Mouse (Mus musculus): Measurements from ENCODE around the gene Sptssa. TPM values are rescaled to one million over a fixed set of nuclear protein-coding genes. Genes with fewer than 3 reads are reported as not detected.
A peak's percentile ranks its signal among the peaks of the same experiment; 100 is the strongest.

The Sptssa gene
- polyA plus RNA-seq (2015; fragmentation: Nextera tagmentation; extraction: Ambion mirVana), result 218 and 229 TPM in 2 replicates

GRCm38 (mm10) chr12:54656396-54657171 lies at the start of gene Sptssa:
Gene Sptssa (minus strand): TSS chr12:54656573.
- WGBS, result 8% methylated on average over 53 of the region's 53 CpGs

DNA sequence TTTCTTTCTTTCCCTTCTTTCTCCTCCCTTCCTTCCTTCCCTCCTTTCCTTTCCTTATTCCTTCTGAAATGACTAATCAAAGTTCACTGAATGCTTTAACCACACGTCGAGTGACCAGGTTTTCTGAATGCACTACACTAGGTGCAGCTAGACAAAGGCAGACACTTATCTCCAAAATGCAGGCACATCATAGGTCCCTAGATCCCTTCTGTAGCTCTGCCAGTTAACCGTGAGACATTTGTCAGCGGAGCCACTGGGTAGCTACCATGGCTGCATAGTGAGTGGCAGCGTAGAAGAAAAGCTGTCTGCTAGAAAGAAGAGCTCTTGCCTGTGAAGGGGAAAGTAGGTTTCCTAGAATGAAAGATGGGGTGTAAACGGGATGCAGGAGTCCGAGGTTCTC lies 43.0 kb upstream of the Sptssa start:
- Histone ChIP-seq H3K27ac (no peak overlapping the region), H3K4me2 (no peak overlapping the region), H3K36me3 (no peaks in the 10 kb centered on the region), H3K27me3 (replicated peaks) (no peaks in the 10 kb centered on the region), H3K9me3 (no peaks in the 10 kb centered on the region), H3K4me1 (no peaks in the 10 kb centered on the region), H3K4me3 (replicated peaks) (no peak overlapping the region), H3K9ac (no peak overlapping the region)
- ATAC-seq (ENCODE audit: insufficient read depth, low FRiP score, low read depth), result no peak
- 62% methylated on average over 7 of the region's 7 CpGs for WGBS

More at GRCm38 (mm10) chr12:54656396-54657171, at the start of gene Sptssa:
- no peaks in the 10 kb centered on the region for H3K9me3 ChIP-seq
- peak within 1 kb of the TSS; percentile 84 for H3K27ac ChIP-seq
- H3K36me3 ChIP-seq, result no peaks in the 10 kb centered on the region
- peak within 1 kb of the TSS; percentile 77 for H3K9ac ChIP-seq
- H3K4me2 ChIP-seq, result peak within 1 kb of the TSS; percentile 80
- peak within 1 kb of the TSS; percentile 64 for H3K4me3 ChIP-seq (replicated peaks)
- H3K4me1 ChIP-seq, result peaks cover 28% of the 10 kb centered on the region
- no peaks in the 10 kb centered on the region for H3K27me3 ChIP-seq (replicated peaks)
- peak; percentile 100 for ATAC-seq (ENCODE audit: insufficient read depth, low FRiP score, low read depth)

DNA sequence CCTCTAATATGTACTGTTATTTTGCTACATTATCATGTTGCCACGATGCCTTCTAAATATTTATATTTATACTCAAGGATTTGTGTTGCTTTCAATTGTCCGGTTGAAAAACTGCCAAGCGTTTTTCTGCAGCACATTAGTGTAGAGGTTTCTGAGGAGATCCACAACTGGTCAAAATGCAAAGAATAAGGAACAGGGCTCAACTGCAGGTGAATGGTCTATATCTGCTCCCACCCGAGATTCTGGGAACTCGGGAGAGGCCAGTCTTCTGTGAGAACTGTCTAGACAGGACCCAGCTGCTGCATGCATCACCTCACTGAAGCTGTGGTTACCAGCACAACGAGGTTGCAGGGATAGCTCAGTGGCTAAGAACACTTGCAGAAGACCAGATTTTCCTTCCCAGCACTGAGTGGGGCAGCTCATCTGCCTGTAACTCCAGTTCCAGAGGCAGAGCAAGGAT lies 41.4 kb upstream of the Sptssa start:
- 0 out of 2 replicates have a peak, but pooled peaks cover 2% of the 10 kb centered on the region for H3K4me1 ChIP-seq
- H3K9ac ChIP-seq, result no peak overlapping the region
- WGBS, result 35% methylated on average over 6 of the region's 6 CpGs
- H3K4me3 ChIP-seq (replicated peaks), result no peak overlapping the region
- H3K27ac ChIP-seq, result peak overlapping the region; percentile 51; the same call in 1 of the 2 replicates
- no peaks in the 10 kb centered on the region for H3K27me3 ChIP-seq (replicated peaks)
- no peaks in the 10 kb centered on the region for H3K9me3 ChIP-seq
- H3K36me3 ChIP-seq, result no peaks in the 10 kb centered on the region
- no peak for ATAC-seq (ENCODE audit: insufficient read depth, low FRiP score, low read depth)
- H3K4me2 ChIP-seq, result no peak overlapping the region

GRCm38 (mm10) chr12:54697003-54697597 lies 40.7 kb upstream of the Sptssa start:
- Histone ChIP-seq H3K9ac (no peak overlapping the region), H3K4me2 (no peak overlapping the region), H3K27ac (peak overlapping the region; percentile 51), H3K36me3 (peaks cover 4% of the 10 kb centered on the region; the same call in 1 of the 2 replicates), H3K9me3 (no peaks in the 10 kb centered on the region), H3K4me3 (replicated peaks) (no peak overlapping the region), H3K27me3 (replicated peaks) (no peaks in the 10 kb centered on the region), H3K4me1 (0 out of 2 replicates have a peak, but pooled peaks cover 2% of the 10 kb centered on the region)
- 4% methylated on average over 7 of the region's 7 CpGs for WGBS
- peak; percentile 7; the same call in 1 of the 2 replicates for ATAC-seq (ENCODE audit: insufficient read depth, low FRiP score, low read depth)

DNA sequence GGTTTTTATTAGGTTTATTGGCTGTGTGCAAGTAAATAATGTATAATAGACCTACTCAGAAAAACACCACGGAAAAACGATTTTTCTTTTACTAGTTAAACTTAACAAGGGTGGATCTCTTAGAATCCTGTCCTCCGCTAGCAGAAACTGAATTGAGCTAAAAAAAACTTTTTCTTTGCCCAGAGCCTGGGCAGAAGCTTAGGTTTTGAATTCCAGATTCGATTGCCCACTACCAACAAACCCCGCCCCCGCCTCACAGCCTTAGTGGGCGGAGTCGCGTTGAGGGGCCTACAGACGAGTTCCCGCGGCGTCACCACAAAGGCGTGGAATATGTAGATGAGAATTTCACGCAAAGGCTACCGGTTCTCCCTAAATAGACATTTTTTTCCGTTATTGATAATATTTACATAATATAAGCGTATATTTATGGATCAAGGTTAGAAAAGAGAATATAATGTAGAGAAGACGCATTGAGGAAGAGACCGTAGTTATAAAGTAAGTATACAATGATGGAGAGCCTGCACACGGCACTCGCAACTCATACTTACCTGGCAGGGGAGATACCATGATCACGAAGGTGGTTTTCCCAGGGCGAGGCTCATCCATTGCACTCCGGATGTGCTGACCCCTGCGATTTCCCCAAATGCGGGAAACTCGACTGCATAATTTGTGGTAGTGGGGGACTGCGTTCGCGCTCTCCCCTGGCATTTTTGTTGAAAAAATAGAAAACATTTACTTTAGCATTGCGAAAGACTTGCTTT lies 40.0 kb upstream of the Sptssa start:
- peak; percentile 85 for ATAC-seq (ENCODE audit: insufficient read depth, low FRiP score, low read depth)
- Histone ChIP-seq H3K4me2 (peak overlapping the region; percentile 75), H3K36me3 (peaks cover 7% of the 10 kb centered on the region; the same call in 1 of the 2 replicates), H3K9ac (peak overlapping the region; percentile 16; the same call in 1 of the 2 replicates), H3K27me3 (replicated peaks) (no peaks in the 10 kb centered on the region), H3K4me1 (0 out of 2 replicates have a peak, but pooled peaks cover 2% of the 10 kb centered on the region), H3K9me3 (no peaks in the 10 kb centered on the region), H3K27ac (peak overlapping the region; percentile 97), H3K4me3 (replicated peaks) (peak overlapping the region; percentile 93)
- under 1% methylated on average over 32 of the region's 32 CpGs for WGBS

DNA sequence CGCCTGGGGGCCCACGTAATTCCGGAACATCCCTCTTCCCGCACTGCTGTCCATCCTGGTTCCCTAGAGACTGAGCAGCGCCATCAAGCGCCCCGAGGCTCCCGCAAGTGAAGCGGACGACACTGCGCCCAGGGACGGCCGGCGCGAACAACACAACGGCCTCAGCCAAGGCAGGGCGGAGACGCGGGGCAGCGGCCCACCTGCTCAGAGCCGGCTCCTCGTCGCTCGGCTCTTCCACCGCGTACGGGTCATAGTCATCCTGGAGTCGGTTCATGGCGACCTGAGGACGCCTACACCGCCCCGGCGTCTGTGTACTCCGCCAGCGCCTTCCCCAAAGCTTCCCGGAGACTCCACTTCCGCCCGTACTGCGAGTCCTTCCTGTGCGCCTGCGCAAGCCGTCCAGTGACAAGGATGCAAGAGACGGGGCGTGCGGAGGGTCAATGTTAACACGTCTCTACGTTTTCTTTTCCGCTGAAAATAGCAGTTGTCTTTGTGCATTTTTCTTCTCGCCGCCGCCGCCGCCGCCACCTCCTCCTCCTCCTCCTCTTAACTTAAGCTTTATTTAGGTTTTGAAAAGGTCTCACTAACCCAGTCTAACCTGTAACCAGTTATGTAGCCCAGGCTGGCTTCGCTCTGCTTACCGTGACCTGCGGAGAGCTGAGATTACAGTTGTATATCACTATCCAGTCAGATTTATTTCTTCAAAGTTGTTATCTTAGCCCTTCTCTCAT lies 39.3 kb upstream of the Sptssa start, which contains the start of gene Eapp:
Gene Eapp (minus strand): TSS at position 387 of the 731 bp plus-strand sequence.
- WGBS, result under 1% methylated on average over 57 of the region's 57 CpGs
- peak; percentile 92 for ATAC-seq (ENCODE audit: insufficient read depth, low FRiP score, low read depth)
- Histone ChIP-seq H3K4me3 (replicated peaks) (peak within 1 kb of the TSS; percentile 93), H3K27me3 (replicated peaks) (no peaks in the 10 kb centered on the region), H3K27ac (peak within 1 kb of the TSS; percentile 97), H3K9me3 (no peaks in the 10 kb centered on the region), H3K4me1 (0 out of 2 replicates have a peak, but pooled peaks cover 2% of the 10 kb centered on the region), H3K36me3 (peaks cover 7% of the 10 kb centered on the region; the same call in 1 of the 2 replicates), H3K9ac (peak within 1 kb of the TSS; percentile 78), H3K4me2 (peak within 1 kb of the TSS; percentile 75)

DNA sequence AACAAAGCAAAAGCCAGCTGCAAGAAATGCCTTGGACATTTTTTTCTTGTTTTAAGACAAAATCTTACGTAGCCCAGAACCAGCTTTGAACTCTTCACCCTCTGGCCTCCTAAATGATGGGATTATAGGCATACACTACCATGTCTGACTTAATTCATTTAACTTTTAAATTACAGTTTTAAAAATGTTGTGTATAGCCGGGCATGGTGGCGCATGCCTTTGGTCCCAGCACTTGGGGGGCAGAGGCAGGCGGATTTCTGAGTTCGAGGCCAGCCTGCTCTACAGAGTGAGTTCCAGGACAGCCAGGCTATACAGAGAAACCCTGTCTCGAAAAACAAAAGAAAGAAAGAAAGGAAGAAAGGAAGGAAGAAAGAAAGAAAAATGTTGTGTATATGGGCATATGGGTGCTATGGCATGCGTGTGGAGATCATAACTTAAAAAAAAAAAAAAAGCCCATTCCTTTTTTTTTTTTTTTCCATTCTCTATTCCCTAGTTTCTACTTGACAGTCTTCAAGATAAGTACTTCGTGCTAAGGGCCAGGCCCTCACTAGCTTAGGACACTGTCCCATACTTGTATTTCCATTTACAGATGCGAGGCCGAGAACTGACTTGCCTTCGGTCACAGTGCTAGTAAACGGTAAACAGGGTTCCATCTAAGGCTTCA lies 38.6 kb upstream of the Sptssa start:
- Histone ChIP-seq H3K4me1 (0 out of 2 replicates have a peak, but pooled peaks cover 2% of the 10 kb centered on the region), H3K27me3 (replicated peaks) (no peaks in the 10 kb centered on the region), H3K9ac (peak overlapping the region; percentile 78), H3K9me3 (no peaks in the 10 kb centered on the region), H3K4me3 (replicated peaks) (peak overlapping the region; percentile 93), H3K27ac (peak overlapping the region; percentile 97), H3K36me3 (peaks cover 7% of the 10 kb centered on the region; the same call in 1 of the 2 replicates), H3K4me2 (peak overlapping the region; percentile 75)
- no peak for ATAC-seq (ENCODE audit: insufficient read depth, low FRiP score, low read depth)
- 37% methylated on average over 12 of the region's 12 CpGs for WGBS

DNA sequence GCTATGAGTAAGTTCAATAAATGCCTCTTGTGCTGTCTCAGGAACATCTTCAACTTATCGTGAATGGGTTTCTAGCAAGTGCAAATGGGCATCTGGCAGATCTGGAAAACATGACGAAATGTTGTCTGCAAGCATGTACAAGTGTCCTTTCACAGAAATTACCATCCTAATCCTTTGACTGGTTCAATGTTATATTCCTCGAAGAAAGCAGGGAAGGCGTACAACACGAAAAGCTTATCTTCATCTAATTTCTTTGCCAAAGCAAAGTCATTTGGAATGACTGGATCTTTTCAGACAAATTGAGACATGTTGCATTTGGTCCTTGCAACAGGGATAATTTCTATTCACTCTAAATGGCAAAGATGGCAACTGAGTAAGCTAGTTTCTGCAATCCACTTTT lies 32.7 kb upstream of the Sptssa start:
- H3K9ac ChIP-seq, result no peak overlapping the region
- H3K4me3 ChIP-seq (replicated peaks), result no peak overlapping the region
- no peak for ATAC-seq (ENCODE audit: insufficient read depth, low FRiP score, low read depth)
- 90% methylated on average over 5 of the region's 5 CpGs for WGBS
- H3K36me3 ChIP-seq, result peaks cover 30% of the 10 kb centered on the region
- H3K4me2 ChIP-seq, result no peak overlapping the region
- H3K27ac ChIP-seq, result no peak overlapping the region
- no peaks in the 10 kb centered on the region for H3K27me3 ChIP-seq (replicated peaks)
- 0 out of 2 replicates have a peak, but pooled peaks cover 2% of the 10 kb centered on the region for H3K4me1 ChIP-seq
- H3K9me3 ChIP-seq, result no peaks in the 10 kb centered on the region

GRCm38 (mm10) chr12:54683182-54683581 lies 26.8 kb upstream of the Sptssa start:
- Histone ChIP-seq H3K9ac (no peak overlapping the region), H3K4me3 (replicated peaks) (no peak overlapping the region), H3K4me2 (no peak overlapping the region), H3K27ac (no peak overlapping the region), H3K4me1 (no peaks in the 10 kb centered on the region), H3K27me3 (replicated peaks) (no peaks in the 10 kb centered on the region), H3K9me3 (no peaks in the 10 kb centered on the region), H3K36me3 (peaks cover 17% of the 10 kb centered on the region; the same call in 1 of the 2 replicates)
- WGBS, result 32% methylated on average over 1 of the region's 1 CpGs
- ATAC-seq (ENCODE audit: insufficient read depth, low FRiP score, low read depth), result no peak

GRCm38 (mm10) chr12:54676709-54677108 lies 20.3 kb upstream of the Sptssa start:
- H3K9ac ChIP-seq, result no peak overlapping the region

More at GRCm38 (mm10) chr12:54676709-54677108, 20.3 kb upstream of the Sptssa start:
- Histone ChIP-seq H3K27ac (no peak overlapping the region), H3K4me2 (no peak overlapping the region), H3K36me3 (peaks cover 18% of the 10 kb centered on the region), H3K4me3 (replicated peaks) (no peak overlapping the region), H3K4me1 (no peaks in the 10 kb centered on the region), H3K27me3 (replicated peaks) (no peaks in the 10 kb centered on the region), H3K9me3 (no peaks in the 10 kb centered on the region)
- ATAC-seq (ENCODE audit: insufficient read depth, low FRiP score, low read depth), result 0 out of 2 replicates have a peak, but pooled peaks have one; percentile 43
- WGBS, result 90% methylated on average over 9 of the region's 9 CpGs
